Mouse (Mus musculus): ENCODE data around the gene Gm17087. TPM values are rescaled to one million over a fixed set of nuclear protein-coding genes. Genes with fewer than 3 reads are reported as not detected.

Gm17087 gene
- polyA plus RNA-seq, 1 experiment: not detected

- peak; percentile 84 for DNase-seq
- Histone ChIP-seq H3K4me1 (replicated peaks; ENCODE audit: control insufficient read depth, insufficient read depth, low read length) (peaks cover 7% of the 10 kb centered on the region), H3K4me3 (ENCODE audit: control insufficient read depth, insufficient read depth, low read length) (peak overlapping the region; percentile 22), H3K36me3 (ENCODE audit: control insufficient read depth, insufficient read depth, low read length) (no peaks in the 10 kb centered on the region), H3K27ac (ENCODE audit: control insufficient read depth, insufficient read depth, low read length) (no peak overlapping the region), H3K27me3 (ENCODE audit: control insufficient read depth, insufficient read depth, low read length) (no peaks in the 10 kb centered on the region)
- TF ChIP-seq CTCF (IDR thresholded peaks at IDR 0.05; ENCODE audit: borderline replicate concordance, control insufficient read depth, extremely low read depth, insufficient read depth, low read length, poor library complexity) (peak; percentile 42; the same call in 1 of the 2 replicates), POLR2A (IDR thresholded peaks at IDR 0.05; ENCODE audit: control insufficient read depth, extremely low read depth, insufficient read depth, low read length, poor library complexity) (no peak)
- 11% methylated on average over 22 of the region's 22 CpGs for WGBS
Observed at GRCm38 (mm10) chr17:8592427-8593277, 25.9 kb upstream of the Gm17087 start.

GRCm38 (mm10) chr17:8581579-8581978 lies 14.8 kb upstream of the Gm17087 start:
- no peak for TF ChIP-seq POLR2A (IDR thresholded peaks at IDR 0.05; ENCODE audit: control insufficient read depth, extremely low read depth, insufficient read depth, low read length, poor library complexity)
- TF ChIP-seq CTCF (IDR thresholded peaks at IDR 0.05; ENCODE audit: borderline replicate concordance, control insufficient read depth, extremely low read depth, insufficient read depth, low read length, poor library complexity): no peak

GRCm38 (mm10) chr17:8580360-8580759 lies 13.6 kb upstream of the Gm17087 start:
- H3K36me3 ChIP-seq (ENCODE audit: control insufficient read depth, insufficient read depth, low read length): no peaks in the 10 kb centered on the region
- WGBS: 59% methylated on average over 3 of the region's 3 CpGs
- H3K27me3 ChIP-seq (ENCODE audit: control insufficient read depth, insufficient read depth, low read length): no peaks in the 10 kb centered on the region
- no peak overlapping the region for H3K4me3 ChIP-seq (ENCODE audit: control insufficient read depth, insufficient read depth, low read length)
- no peak overlapping the region for H3K27ac ChIP-seq (ENCODE audit: control insufficient read depth, insufficient read depth, low read length)
- TF ChIP-seq POLR2A (IDR thresholded peaks at IDR 0.05; ENCODE audit: control insufficient read depth, extremely low read depth, insufficient read depth, low read length, poor library complexity): no peak
- no peak for TF ChIP-seq CTCF (IDR thresholded peaks at IDR 0.05; ENCODE audit: borderline replicate concordance, control insufficient read depth, extremely low read depth, insufficient read depth, low read length, poor library complexity)
- H3K4me1 ChIP-seq (replicated peaks; ENCODE audit: control insufficient read depth, insufficient read depth, low read length): no peaks in the 10 kb centered on the region
- peak; percentile 57 for DNase-seq

More at GRCm38 (mm10) chr17:8581579-8581978, 14.8 kb upstream of the Gm17087 start:
- Histone ChIP-seq H3K36me3 (ENCODE audit: control insufficient read depth, insufficient read depth, low read length) (no peaks in the 10 kb centered on the region), H3K4me3 (ENCODE audit: control insufficient read depth, insufficient read depth, low read length) (no peak overlapping the region), H3K4me1 (replicated peaks; ENCODE audit: control insufficient read depth, insufficient read depth, low read length) (no peaks in the 10 kb centered on the region), H3K27me3 (ENCODE audit: control insufficient read depth, insufficient read depth, low read length) (no peaks in the 10 kb centered on the region), H3K27ac (ENCODE audit: control insufficient read depth, insufficient read depth, low read length) (no peak overlapping the region)
- 86% methylated on average over 8 of the region's 8 CpGs for WGBS
- DNase-seq: no peak

GRCm38 (mm10) chr17:8573542-8574260 lies 7.0 kb upstream of the Gm17087 start:
- TF ChIP-seq POLR2A (IDR thresholded peaks at IDR 0.05; ENCODE audit: control insufficient read depth, extremely low read depth, insufficient read depth, low read length, poor library complexity): no peak
- TF ChIP-seq CTCF (IDR thresholded peaks at IDR 0.05; ENCODE audit: borderline replicate concordance, control insufficient read depth, extremely low read depth, insufficient read depth, low read length, poor library complexity): no peak
- 85% methylated on average over 8 of the region's 8 CpGs for WGBS

GRCm38 (mm10) chr17:8562886-8563280 lies 3.9 kb downstream of the Gm17087 start:
- Histone ChIP-seq H3K36me3 (ENCODE audit: control insufficient read depth, insufficient read depth, low read length) (no peaks in the 10 kb centered on the region), H3K4me3 (ENCODE audit: control insufficient read depth, insufficient read depth, low read length) (no peak overlapping the region), H3K4me1 (replicated peaks; ENCODE audit: control insufficient read depth, insufficient read depth, low read length) (peaks cover 12% of the 10 kb centered on the region), H3K27me3 (ENCODE audit: control insufficient read depth, insufficient read depth, low read length) (no peaks in the 10 kb centered on the region), H3K27ac (ENCODE audit: control insufficient read depth, insufficient read depth, low read length) (peak overlapping the region; percentile 22; the same call in 1 of the 2 replicates)
- TF ChIP-seq POLR2A (IDR thresholded peaks at IDR 0.05; ENCODE audit: control insufficient read depth, extremely low read depth, insufficient read depth, low read length, poor library complexity) (no peak), CTCF (IDR thresholded peaks at IDR 0.05; ENCODE audit: borderline replicate concordance, control insufficient read depth, extremely low read depth, insufficient read depth, low read length, poor library complexity) (no peak)
- peak; percentile 58 for DNase-seq
- WGBS: 4% methylated on average over 1 of the region's 1 CpGs

More at GRCm38 (mm10) chr17:8573542-8574260, 7.0 kb upstream of the Gm17087 start:
- no peak overlapping the region for H3K27ac ChIP-seq (ENCODE audit: control insufficient read depth, insufficient read depth, low read length)
- DNase-seq: no peak
- no peaks in the 10 kb centered on the region for H3K36me3 ChIP-seq (ENCODE audit: control insufficient read depth, insufficient read depth, low read length)
- H3K27me3 ChIP-seq (ENCODE audit: control insufficient read depth, insufficient read depth, low read length): no peaks in the 10 kb centered on the region
- H3K4me1 ChIP-seq (replicated peaks; ENCODE audit: control insufficient read depth, insufficient read depth, low read length): no peaks in the 10 kb centered on the region
- H3K4me3 ChIP-seq (ENCODE audit: control insufficient read depth, insufficient read depth, low read length): no peak overlapping the region

- H3K4me3 ChIP-seq (ENCODE audit: control insufficient read depth, insufficient read depth, low read length): no peak overlapping the region
- H3K36me3 ChIP-seq (ENCODE audit: control insufficient read depth, insufficient read depth, low read length): no peaks in the 10 kb centered on the region
- no peak for TF ChIP-seq POLR2A (IDR thresholded peaks at IDR 0.05; ENCODE audit: control insufficient read depth, extremely low read depth, insufficient read depth, low read length, poor library complexity)
- no peak for TF ChIP-seq CTCF (IDR thresholded peaks at IDR 0.05; ENCODE audit: borderline replicate concordance, control insufficient read depth, extremely low read depth, insufficient read depth, low read length, poor library complexity)
- WGBS: 31% methylated on average over 14 of the region's 14 CpGs
- no peaks in the 10 kb centered on the region for H3K27me3 ChIP-seq (ENCODE audit: control insufficient read depth, insufficient read depth, low read length)
- peak overlapping the region; percentile 82 for H3K27ac ChIP-seq (ENCODE audit: control insufficient read depth, insufficient read depth, low read length)
- H3K4me1 ChIP-seq (replicated peaks; ENCODE audit: control insufficient read depth, insufficient read depth, low read length): peaks cover 12% of the 10 kb centered on the region
- peak; percentile 64 for DNase-seq
Observed at GRCm38 (mm10) chr17:8562101-8562885, 4.5 kb downstream of the Gm17087 start.
